Mouse (Mus musculus): ENCODE data around the gene Cdan1. TPM values are rescaled to one million over a fixed set of nuclear protein-coding genes. Genes with fewer than 3 reads are reported as not detected.

The Cdan1 gene
- polyA plus RNA-seq, 1 experiment from 2014 or later, result 7.8 TPM

- Histone ChIP-seq H3K9ac (replicated peaks; ENCODE audit: low read depth, low read length) (peak overlapping the region; percentile 86), H3K27me3 (ENCODE audit: control insufficient read depth, insufficient read depth, low read length) (no peaks in the 10 kb centered on the region), H3K9me3 (ENCODE audit: control insufficient read depth, low read length) (no peaks in the 10 kb centered on the region), H3K4me3 (ENCODE audit: low read depth, low read length) (peak overlapping the region; percentile 93), H3K27ac (ENCODE audit: low read depth, low read length) (no peak overlapping the region; the same call in 1 of the 2 replicates), H3K4me2 (ENCODE audit: low read depth, low read length) (peak overlapping the region; percentile 99), H3K4me1 (ENCODE audit: control insufficient read depth, insufficient read depth, low read length) (peaks cover 25% of the 10 kb centered on the region), H3K36me3 (ENCODE audit: control insufficient read depth, insufficient read depth, low read length) (peaks cover 34% of the 10 kb centered on the region)
- 7% methylated on average over 23 of the region's 23 CpGs for WGBS
- no peak for ATAC-seq (ENCODE audit: low read depth)
Measured at GRCm38 (mm10) chr2:120729775-120730585, 119.9 kb downstream of the Cdan1 start.

- peaks cover 84% of the 10 kb centered on the region for H3K36me3 ChIP-seq (ENCODE audit: control insufficient read depth, insufficient read depth, low read length)
- no peaks in the 10 kb centered on the region for H3K9me3 ChIP-seq (ENCODE audit: control insufficient read depth, low read length)
- peaks cover 11% of the 10 kb centered on the region for H3K4me1 ChIP-seq (ENCODE audit: control insufficient read depth, insufficient read depth, low read length)
- 88% methylated on average over 6 of the region's 6 CpGs for WGBS
- no peak overlapping the region for H3K27ac ChIP-seq (ENCODE audit: low read depth, low read length)
- no peak for ATAC-seq (ENCODE audit: low read depth)
- H3K4me3 ChIP-seq (ENCODE audit: low read depth, low read length), result no peak overlapping the region
- H3K4me2 ChIP-seq (ENCODE audit: low read depth, low read length), result no peak overlapping the region
- H3K9ac ChIP-seq (replicated peaks; ENCODE audit: low read depth, low read length), result no peak overlapping the region
- H3K27me3 ChIP-seq (ENCODE audit: control insufficient read depth, insufficient read depth, low read length), result no peaks in the 10 kb centered on the region
Measured at GRCm38 (mm10) chr2:120724176-120724575, 125.8 kb downstream of the Cdan1 start.

DNA sequence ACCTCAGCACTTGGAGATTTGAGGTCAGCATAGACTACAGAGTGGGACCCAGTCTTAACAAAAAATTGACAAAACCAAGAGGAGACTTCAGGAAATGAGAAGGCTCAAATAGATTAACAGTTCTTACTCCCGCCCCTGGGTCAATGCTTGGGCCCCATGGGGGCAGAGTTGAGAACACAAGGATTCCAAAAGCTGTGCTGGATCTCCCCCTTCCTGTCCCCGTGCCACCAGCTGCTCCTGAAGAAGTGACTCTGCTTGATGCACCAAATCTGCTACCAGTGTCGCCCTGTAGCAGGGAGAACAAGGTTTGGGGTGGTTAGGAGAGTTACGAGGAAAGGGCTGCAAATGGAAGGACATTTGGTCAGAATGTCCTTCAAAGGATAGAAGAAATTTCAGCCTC is 126.3 kb downstream of the Cdan1 start:
- Histone ChIP-seq H3K27me3 (ENCODE audit: control insufficient read depth, insufficient read depth, low read length) (no peaks in the 10 kb centered on the region), H3K4me2 (ENCODE audit: low read depth, low read length) (no peak overlapping the region), H3K27ac (ENCODE audit: low read depth, low read length) (no peak overlapping the region), H3K9ac (replicated peaks; ENCODE audit: low read depth, low read length) (no peak overlapping the region), H3K36me3 (ENCODE audit: control insufficient read depth, insufficient read depth, low read length) (peaks cover 89% of the 10 kb centered on the region), H3K4me1 (ENCODE audit: control insufficient read depth, insufficient read depth, low read length) (peaks cover 5% of the 10 kb centered on the region), H3K9me3 (ENCODE audit: control insufficient read depth, low read length) (no peaks in the 10 kb centered on the region), H3K4me3 (ENCODE audit: low read depth, low read length) (no peak overlapping the region)
- no peak for ATAC-seq (ENCODE audit: low read depth)
- WGBS, result 80% methylated on average over 4 of the region's 4 CpGs

- ATAC-seq (ENCODE audit: low read depth), result no peak
Measured at GRCm38 (mm10) chr2:120722491-120722890, 127.4 kb downstream of the Cdan1 start.

DNA sequence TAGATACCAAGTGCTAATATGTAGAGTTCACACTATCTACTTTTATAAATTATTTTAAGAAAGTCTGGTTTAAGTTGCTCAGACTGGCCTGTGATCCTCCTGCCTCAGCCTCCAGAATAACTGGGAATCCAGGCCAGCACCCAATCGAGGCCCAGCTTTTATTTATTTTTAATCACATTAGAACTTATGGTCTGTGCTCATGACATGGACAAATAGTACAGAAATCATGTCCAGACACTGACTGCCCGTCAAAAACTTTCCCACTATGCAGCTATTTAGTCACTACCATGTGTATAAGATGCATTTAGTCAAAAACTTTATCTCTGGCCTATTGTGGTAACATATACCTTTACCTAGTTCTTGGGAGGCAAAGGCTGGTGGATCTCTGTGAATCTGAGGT is 128.0 kb downstream of the Cdan1 start:
- WGBS, result 92% methylated on average over 2 of the region's 2 CpGs
- no peak overlapping the region for H3K4me3 ChIP-seq (ENCODE audit: low read depth, low read length)

More at GRCm38 (mm10) chr2:120722491-120722890, 127.4 kb downstream of the Cdan1 start:
- Histone ChIP-seq H3K27me3 (ENCODE audit: control insufficient read depth, insufficient read depth, low read length) (no peaks in the 10 kb centered on the region), H3K4me3 (ENCODE audit: low read depth, low read length) (no peak overlapping the region), H3K9ac (replicated peaks; ENCODE audit: low read depth, low read length) (no peak overlapping the region), H3K36me3 (ENCODE audit: control insufficient read depth, insufficient read depth, low read length) (peaks cover 87% of the 10 kb centered on the region), H3K4me2 (ENCODE audit: low read depth, low read length) (no peak overlapping the region), H3K4me1 (ENCODE audit: control insufficient read depth, insufficient read depth, low read length) (no peaks in the 10 kb centered on the region), H3K27ac (ENCODE audit: low read depth, low read length) (no peak overlapping the region), H3K9me3 (ENCODE audit: control insufficient read depth, low read length) (no peaks in the 10 kb centered on the region)
- 70% methylated on average over 8 of the region's 8 CpGs for WGBS

GRCm38 (mm10) chr2:120720821-120721220 is 129.1 kb downstream of the Cdan1 start:
- Histone ChIP-seq H3K27ac (ENCODE audit: low read depth, low read length) (no peak overlapping the region), H3K4me3 (ENCODE audit: low read depth, low read length) (no peak overlapping the region), H3K27me3 (ENCODE audit: control insufficient read depth, insufficient read depth, low read length) (no peaks in the 10 kb centered on the region), H3K9me3 (ENCODE audit: control insufficient read depth, low read length) (no peaks in the 10 kb centered on the region), H3K9ac (replicated peaks; ENCODE audit: low read depth, low read length) (no peak overlapping the region), H3K4me2 (ENCODE audit: low read depth, low read length) (no peak overlapping the region), H3K4me1 (ENCODE audit: control insufficient read depth, insufficient read depth, low read length) (no peaks in the 10 kb centered on the region), H3K36me3 (ENCODE audit: control insufficient read depth, insufficient read depth, low read length) (peaks cover 81% of the 10 kb centered on the region)
- ATAC-seq (ENCODE audit: low read depth), result no peak
- 90% methylated on average over 6 of the region's 6 CpGs for WGBS

More for the DNA sequence above, 128.0 kb downstream of the Cdan1 start:
- Histone ChIP-seq H3K27ac (ENCODE audit: low read depth, low read length) (no peak overlapping the region), H3K36me3 (ENCODE audit: control insufficient read depth, insufficient read depth, low read length) (peaks cover 87% of the 10 kb centered on the region), H3K9me3 (ENCODE audit: control insufficient read depth, low read length) (no peaks in the 10 kb centered on the region), H3K4me1 (ENCODE audit: control insufficient read depth, insufficient read depth, low read length) (no peaks in the 10 kb centered on the region), H3K27me3 (ENCODE audit: control insufficient read depth, insufficient read depth, low read length) (no peaks in the 10 kb centered on the region), H3K4me2 (ENCODE audit: low read depth, low read length) (no peak overlapping the region), H3K9ac (replicated peaks; ENCODE audit: low read depth, low read length) (no peak overlapping the region)
- ATAC-seq (ENCODE audit: low read depth), result no peak

GRCm38 (mm10) chr2:120718496-120718895 is 131.4 kb downstream of the Cdan1 start:
- Histone ChIP-seq H3K27me3 (ENCODE audit: control insufficient read depth, insufficient read depth, low read length) (no peaks in the 10 kb centered on the region), H3K9me3 (ENCODE audit: control insufficient read depth, low read length) (no peaks in the 10 kb centered on the region), H3K4me2 (ENCODE audit: low read depth, low read length) (no peak overlapping the region), H3K9ac (replicated peaks; ENCODE audit: low read depth, low read length) (no peak overlapping the region), H3K36me3 (ENCODE audit: control insufficient read depth, insufficient read depth, low read length) (peaks cover 68% of the 10 kb centered on the region), H3K27ac (ENCODE audit: low read depth, low read length) (no peak overlapping the region), H3K4me3 (ENCODE audit: low read depth, low read length) (no peak overlapping the region), H3K4me1 (ENCODE audit: control insufficient read depth, insufficient read depth, low read length) (no peaks in the 10 kb centered on the region)
- 96% methylated on average over 8 of the region's 8 CpGs for WGBS
- ATAC-seq (ENCODE audit: low read depth), result no peak

- H3K4me1 ChIP-seq (ENCODE audit: control insufficient read depth, insufficient read depth, low read length), result no peaks in the 10 kb centered on the region
- WGBS, result 97% methylated on average over 3 of the region's 3 CpGs
- H3K36me3 ChIP-seq (ENCODE audit: control insufficient read depth, insufficient read depth, low read length), result peaks cover 26% of the 10 kb centered on the region
- no peaks in the 10 kb centered on the region for H3K27me3 ChIP-seq (ENCODE audit: control insufficient read depth, insufficient read depth, low read length)
- ATAC-seq (ENCODE audit: low read depth), result no peak
- H3K27ac ChIP-seq (ENCODE audit: low read depth, low read length), result no peak overlapping the region
- no peak overlapping the region for H3K4me3 ChIP-seq (ENCODE audit: low read depth, low read length)
- no peak overlapping the region for H3K4me2 ChIP-seq (ENCODE audit: low read depth, low read length)
- H3K9me3 ChIP-seq (ENCODE audit: control insufficient read depth, low read length), result no peaks in the 10 kb centered on the region
- no peak overlapping the region for H3K9ac ChIP-seq (replicated peaks; ENCODE audit: low read depth, low read length)
Measured at GRCm38 (mm10) chr2:120713441-120713840, 136.5 kb downstream of the Cdan1 start.

- Histone ChIP-seq H3K4me1 (ENCODE audit: control insufficient read depth, insufficient read depth, low read length) (no peaks in the 10 kb centered on the region), H3K27ac (ENCODE audit: low read depth, low read length) (no peak overlapping the region), H3K4me3 (ENCODE audit: low read depth, low read length) (no peak overlapping the region), H3K36me3 (ENCODE audit: control insufficient read depth, insufficient read depth, low read length) (peaks cover 10% of the 10 kb centered on the region), H3K9ac (replicated peaks; ENCODE audit: low read depth, low read length) (no peak overlapping the region), H3K9me3 (ENCODE audit: control insufficient read depth, low read length) (no peaks in the 10 kb centered on the region), H3K4me2 (ENCODE audit: low read depth, low read length) (no peak overlapping the region), H3K27me3 (ENCODE audit: control insufficient read depth, insufficient read depth, low read length) (no peaks in the 10 kb centered on the region)
- ATAC-seq (ENCODE audit: low read depth), result no peak
- 90% methylated on average over 3 of the region's 3 CpGs for WGBS
Measured at GRCm38 (mm10) chr2:120710948-120711347, 139.0 kb downstream of the Cdan1 start.

Data from neural tube, embryonic 14.5 days (tissue).